In genomic region chr10:63192736-63193135, GRCm38 (mm10) we compare ENCODE assay signal across 19 mouse cellular contexts. TPM values are rescaled to one million over a fixed set of nuclear protein-coding genes. Genes with fewer than 3 reads are reported as not detected.
"Had no signal": no experiment of that assay in that cellular context is flagged by ENCODE, and none has a peak within 500 bp of the region (broad histone marks: within the 10 kb centered on the region; RNA-seq: fewer than 3 reads in every experiment).

No protein-coding gene starts in this region.

- H3K27me3 ChIP-seq: kidney, embryonic 15.5 days; liver, embryonic 13.5 days; neural tube, embryonic 12.5 days; neural tube, embryonic 15.5 days had no signal

- H3K4me1 ChIP-seq: kidney, embryonic 15.5 days; liver, embryonic 13.5 days; neural tube, embryonic 12.5 days; neural tube, embryonic 15.5 days had no signal

- DNase-seq: kidney, postnatal 10 days; kidney, postnatal 36 days; layer of hippocampus, postnatal 36 days; liver, embryonic 13.5 days; lung, adult 2 months; lung, postnatal 14 days; lung, postnatal 4 days; midbrain, embryonic 14.5 days; right cerebral cortex, adult 18-20 months; right cerebral cortex, postnatal 14 days; right cerebral cortex, postnatal 4 days; thymus, adult 18-20 months; thymus, postnatal 36 days had no signal

- H3K4me3 ChIP-seq: kidney, embryonic 15.5 days; left cerebral cortex, adult 2 months; liver, embryonic 13.5 days; neural tube, embryonic 12.5 days; neural tube, embryonic 15.5 days had no signal

- H3K9me3 ChIP-seq: kidney, embryonic 15.5 days; liver, embryonic 13.5 days; neural tube, embryonic 12.5 days; neural tube, embryonic 15.5 days had no signal

- H3K36me3 ChIP-seq: kidney, embryonic 15.5 days; liver, embryonic 13.5 days; neural tube, embryonic 12.5 days; neural tube, embryonic 15.5 days had no signal

RNA-seq across cellular contexts. Expression of gene Mypn, which starts 11.0 kb away (rescaled TPM):
- total RNA-seq: megakaryocyte progenitor cell, adult 5-6 weeks; megakaryocyte-erythroid progenitor cell, adult 5-6 weeks had no signal
